Mouse (Mus musculus) lung, postnatal 0 days (tissue): ENCODE measurements around the gene Dab2ip.

Source experiments
- CTCF ChIP-seq: IDR thresholded peaks from 2 replicates; pipeline ENCODE4 v1.5.1; 2016; ENCODE audit warnings: antibody characterized with exemption, mild to moderate bottlenecking
- EP300 ChIP-seq: IDR thresholded peaks from 2 replicates; pipeline ENCODE4 v1.6.1; 2016; ENCODE audit warnings: antibody characterized with exemption, mild to moderate bottlenecking, control low read depth

DNA sequence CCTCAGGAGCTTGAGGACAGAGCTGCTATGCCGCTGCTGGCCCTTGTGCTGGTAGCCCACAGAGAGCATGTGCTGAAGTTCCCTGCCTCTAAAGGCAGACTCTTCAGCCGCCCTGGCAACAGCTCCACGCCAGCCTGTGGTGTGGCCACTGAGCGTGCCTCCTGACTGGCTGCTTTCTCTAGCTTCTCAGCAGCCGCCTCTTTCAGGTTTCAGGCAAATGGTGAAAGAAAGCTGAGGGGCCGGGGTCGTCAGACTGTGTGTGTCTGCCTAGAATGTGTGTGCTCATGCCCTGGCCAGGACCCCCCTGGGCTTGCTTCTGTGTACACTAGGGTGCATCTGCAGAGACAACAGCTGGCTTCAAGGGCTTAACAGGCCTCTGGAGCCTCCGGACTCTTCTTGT is 119.8 kb downstream of the Dab2ip start:
- TF ChIP-seq EP300 (no peak), CTCF (no peak)
